Mouse (Mus musculus) heart, postnatal 36 days (tissue): ENCODE measurements around the gene Scyl3. TPM values are rescaled to one million over a fixed set of nuclear protein-coding genes. Genes with fewer than 3 reads are reported as not detected.

ENCODE experiments used
- DNase-seq, 2 experiments: peaks; one replicate each; pipeline ENCODE4 v3.0.0; 2021 to 2022
- intact Hi-C: fragments of 180-260 bp; cut with DNase I; formaldehyde crosslinking; loops from one replicate; pipeline ENCODE4 v1.15.1; 2025
- total RNA-seq, 2 experiments: library from RNA; stranded (reverse); gene quantifications; 2 replicates each; pipeline ENCODE4 v1.2.3; 2021

The Scyl3 gene
- total RNA-seq, 2 experiments from 2014 or later: 5.7 to 6.2 TPM

- intact Hi-C loops: no loop called here
- no peak for DNase-seq
Measured at GRCm38 (mm10) chr1:163953396-163953795, 24.5 kb downstream of the Scyl3 start.

- intact Hi-C loops: no loop called here
- DNase-seq: no peak
Measured at GRCm38 (mm10) chr1:163958036-163958435, 29.1 kb downstream of the Scyl3 start.

DNA sequence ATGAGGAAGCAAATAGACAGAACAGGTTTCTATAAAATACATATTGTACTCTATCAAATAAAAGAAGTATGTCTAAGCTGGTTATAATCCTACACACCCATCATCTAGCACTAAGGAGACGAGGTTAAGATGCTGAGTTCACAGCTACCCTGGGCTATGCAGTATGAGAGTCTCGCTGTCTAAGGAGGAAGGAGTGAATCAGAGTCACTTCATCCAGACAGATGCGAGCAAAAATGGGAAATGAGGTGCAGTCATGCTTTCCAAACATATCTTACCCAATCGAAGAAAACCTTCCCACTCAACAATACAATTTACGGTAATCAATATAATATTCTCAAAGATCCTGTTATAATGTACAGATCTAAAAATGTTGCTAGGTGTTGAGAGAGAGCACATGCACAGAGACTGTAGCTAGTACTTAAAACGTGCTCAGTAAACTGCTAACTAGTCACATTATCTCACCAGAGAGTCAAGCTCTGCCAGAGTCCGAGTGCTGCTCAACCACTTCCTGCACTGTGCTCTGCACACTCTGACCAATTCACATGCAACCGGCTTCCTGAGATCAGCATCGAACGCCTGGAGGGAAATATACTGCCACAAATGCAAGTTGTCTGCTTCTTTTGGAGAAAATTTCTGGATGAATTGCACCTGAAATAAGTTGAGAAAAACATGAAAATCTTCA lies 35.2 kb downstream of the Scyl3 start:
- intact Hi-C loops: no loop called here
- no peak for DNase-seq

- intact Hi-C loops: no loop called here
- no peak for DNase-seq
Measured at GRCm38 (mm10) chr1:163974471-163974870, 45.6 kb downstream of the Scyl3 start.

- DNase-seq: no peak
- intact Hi-C loops: no loop called here
Measured at GRCm38 (mm10) chr1:163975088-163975487, 46.2 kb downstream of the Scyl3 start.

GRCm38 (mm10) chr1:163976515-163976914 lies 47.6 kb downstream of the Scyl3 start:
- intact Hi-C loops: no loop called here
- DNase-seq: no peak

- no peak for DNase-seq
- intact Hi-C loops: loop anchor here (5.0 to 10.0 kb wide), 2 partner anchors 60 to 218 kb away; partner anchors contain the start of gene Kifap3
Measured at GRCm38 (mm10) chr1:163992371-163992770, 63.5 kb downstream of the Scyl3 start.

- DNase-seq: no peak
- intact Hi-C loops: loop anchor here (5.0 to 10.0 kb wide), 2 partner anchors 62 to 219 kb away; partner anchors contain the start of gene Kifap3
Measured at GRCm38 (mm10) chr1:163994173-163994720, 65.3 kb downstream of the Scyl3 start.

- intact Hi-C loops: loop anchor here (5.0 to 10.0 kb wide), 2 partner anchors 63 to 220 kb away; partner anchors contain the start of gene Kifap3
- peak; percentile 87 to 92 for DNase-seq
Measured at GRCm38 (mm10) chr1:163994721-163995608, 66.1 kb downstream of the Scyl3 start, which contains the start of the genes BC055324 and Mettl18. Gene BC055324, minus strand, starts transcription at chr1:163994796. Gene Mettl18, plus strand, starts transcription at chr1:163994889.

GRCm38 (mm10) chr1:163995609-163995913 lies 66.7 kb downstream of the Scyl3 start:
- no peak for DNase-seq
- intact Hi-C loops: loop anchor here (10.0 kb wide), 1 partner anchor 221 kb away; the partner anchor contains the start of gene Kifap3

DNA sequence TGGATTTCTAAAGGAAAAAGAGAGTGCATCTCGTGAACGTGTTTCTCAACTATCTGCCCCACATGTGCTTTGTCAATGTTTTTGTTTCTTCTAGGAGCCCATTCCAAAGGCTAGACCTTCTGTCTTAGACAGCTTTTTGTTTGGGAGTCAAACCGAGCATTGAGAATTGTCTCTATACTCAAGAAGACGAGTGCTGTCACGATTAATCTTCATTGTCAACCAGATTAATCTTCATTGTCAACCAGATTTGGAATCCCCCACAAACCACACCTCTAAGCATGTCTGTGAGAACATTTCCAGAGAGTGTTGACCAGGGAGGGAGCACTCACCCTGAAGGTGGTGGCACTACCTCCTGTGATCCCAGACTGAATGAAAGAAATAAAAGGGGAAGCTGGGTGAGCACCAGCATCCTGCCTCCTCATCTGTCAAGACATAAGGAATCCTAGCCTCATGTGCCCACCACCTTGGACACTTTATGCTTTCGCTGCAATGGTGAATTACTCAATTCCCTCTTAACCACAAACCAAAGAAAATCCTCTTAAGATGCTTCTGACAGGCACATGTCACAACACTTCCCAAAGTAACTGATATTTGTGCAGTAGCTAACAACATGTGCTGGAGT lies 73.0 kb downstream of the Scyl3 start:
- intact Hi-C loops: no loop called here
- no peak for DNase-seq

DNA sequence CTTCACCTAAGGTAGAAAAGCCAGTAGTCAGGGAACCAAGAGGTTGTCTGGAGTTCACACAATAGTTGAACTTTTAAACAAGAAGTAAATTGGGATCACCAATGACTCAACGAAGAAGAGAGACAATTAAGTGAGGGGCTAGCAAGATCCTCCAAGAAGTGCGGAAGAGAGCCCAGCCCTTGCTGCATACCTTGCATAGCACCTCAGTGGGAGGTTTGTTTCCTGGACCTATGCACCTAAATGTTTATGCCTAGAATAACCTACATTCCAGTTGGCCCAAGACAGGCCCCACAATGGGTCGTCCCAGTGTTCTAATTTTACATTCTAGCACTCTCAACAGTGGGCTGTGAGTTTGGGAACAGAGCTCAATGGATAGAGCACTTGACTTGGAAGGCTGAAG lies 75.4 kb downstream of the Scyl3 start:
- intact Hi-C loops: no loop called here

More for the DNA sequence above, 75.4 kb downstream of the Scyl3 start:
- DNase-seq: no peak

Other genes starting within 250 kb of the Scyl3 start
- 1 to 10 TPM in 1 of 2 experiments, under 1 TPM in 1; 0.58 to 1.6 TPM for gene Mettl11b, start 203.9 kb upstream of the Scyl3 start, total RNA-seq
- gene Kifap3, start 149.5 kb upstream of the Scyl3 start, total RNA-seq: 10 to 100 TPM; 20.9 to 22.5 TPM
- under 1 TPM; 0.54 to 0.61 TPM for gene BC055324, start 65.7 kb downstream of the Scyl3 start, total RNA-seq
- 1 to 10 TPM; 4.1 to 4.5 TPM for gene Mettl18, start 65.8 kb downstream of the Scyl3 start, total RNA-seq
- gene Sele, start 119.1 kb downstream of the Scyl3 start, total RNA-seq: under 1 TPM; 0.49 to 0.61 TPM
- 1 to 10 TPM in 1 of 2 experiments, under 1 TPM in 1; 1.00 to 1.2 TPM for gene Sell, start 132.9 kb downstream of the Scyl3 start, total RNA-seq
- gene Selp, start 186.2 kb downstream of the Scyl3 start, total RNA-seq: 1 to 10 TPM; 1.4 to 2.4 TPM
- gene F5, start 222.7 kb downstream of the Scyl3 start, total RNA-seq: 1 to 10 TPM; 1.7 to 2.6 TPM